Mouse (Mus musculus): ENCODE data around the gene Camk1d.
"Not testable (repeated sequence)": the region's sequence is repeated elsewhere in the genome, so short reads cannot be mapped to it uniquely, and the experiment has no call there.

Camk1d gene

GRCm38 (mm10) chr2:5249199-5249598 lies 465.1 kb downstream of the Camk1d start:
- not testable (repeated sequence) for DNase-seq (ENCODE audit: low spot score)

Measured in urinary bladder, postnatal 10 days (tissue).